Mouse (Mus musculus) gastrocnemius, postnatal 10 days (tissue): ENCODE measurements around the gene Sprr2d. TPM values are rescaled to one million over a fixed set of nuclear protein-coding genes. Genes with fewer than 3 reads are reported as not detected.

ENCODE experiments used
- DNase-seq: peaks from one replicate; pipeline ENCODE4 v3.0.0; 2021; ENCODE audit warnings: mixed read lengths
- long read RNA-seq, 2 experiments: library from polyadenylated mRNA; stranded (forward); transcript quantifications; one replicate each; pipeline ENCODE4 v2.0.0; 2021
- total RNA-seq, 2 experiments: library from RNA; stranded (reverse); gene quantifications; 2 replicates each; pipeline ENCODE4 v1.2.3; 2021

Sprr2d gene
- total RNA-seq, result not detected
- long read RNA-seq, experiment 1, result 0 reads
- long read RNA-seq, experiment 2, result 0 reads

DNA sequence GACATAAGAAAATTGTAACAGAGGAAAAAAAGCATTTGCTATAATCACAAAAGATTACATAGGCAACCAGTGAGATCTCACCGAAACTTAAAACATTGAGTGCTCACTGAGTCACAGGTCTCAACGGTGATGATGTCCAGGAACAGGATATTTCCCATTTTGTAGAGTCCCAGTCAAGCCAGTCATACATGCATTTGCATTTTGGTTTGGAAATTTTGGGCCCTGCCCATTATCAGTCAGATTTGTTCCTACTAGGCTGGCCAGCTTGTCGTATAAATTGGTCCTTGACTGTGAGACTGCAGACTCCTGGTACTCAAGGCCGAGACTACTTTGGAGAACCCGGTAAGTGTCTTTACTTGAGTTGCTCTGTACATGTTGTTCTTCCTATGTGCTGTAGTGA lies at the start of gene Sprr2d:
Gene Sprr2d (plus strand): TSS at position 301 of the 400 bp plus-strand sequence.
- DNase-seq, result no peak

DNA sequence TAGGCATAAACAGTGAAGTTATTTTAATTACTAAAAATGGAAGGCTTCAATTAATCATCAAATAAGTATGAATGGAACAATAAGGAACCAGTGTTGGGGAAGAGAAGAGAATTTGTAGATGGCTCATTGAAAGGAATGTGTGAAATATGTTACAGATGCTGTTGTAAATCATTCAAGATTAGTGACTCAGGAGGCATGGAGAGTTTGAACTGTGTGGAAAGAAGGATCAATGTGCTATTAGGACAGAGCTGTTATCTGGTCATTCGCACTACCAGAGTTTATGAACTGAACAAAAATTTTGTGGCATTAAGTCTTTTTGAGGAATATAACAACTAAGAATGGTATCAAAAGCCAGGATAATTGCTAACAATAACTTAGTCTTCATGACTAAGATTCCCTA lies 31.5 kb upstream of the Sprr2d start:
- DNase-seq, result no peak

DNA sequence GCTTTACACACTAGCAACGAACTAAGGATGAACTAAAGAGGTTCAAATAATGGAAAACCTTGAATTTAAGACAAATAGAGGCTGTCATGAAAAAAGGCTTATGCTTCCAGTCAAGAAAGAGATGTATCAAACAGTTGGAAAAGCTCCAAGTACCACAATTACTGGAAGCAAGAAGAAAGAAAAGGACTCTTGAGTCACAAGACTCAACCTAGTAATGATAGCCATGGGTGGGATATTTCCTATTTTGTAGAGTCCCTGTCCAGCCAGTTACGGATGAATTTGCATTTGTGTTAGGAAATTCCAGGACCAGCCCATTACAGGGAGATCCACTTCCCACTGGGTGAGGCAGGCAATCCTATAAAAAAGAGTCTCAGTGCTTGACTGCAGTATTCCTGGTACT lies 22.6 kb upstream of the Sprr2d start, which contains the start of gene Sprr2b:
Gene Sprr2b (plus strand): TSS at position 301 of the 400 bp plus-strand sequence.
- no peak for DNase-seq

DNA sequence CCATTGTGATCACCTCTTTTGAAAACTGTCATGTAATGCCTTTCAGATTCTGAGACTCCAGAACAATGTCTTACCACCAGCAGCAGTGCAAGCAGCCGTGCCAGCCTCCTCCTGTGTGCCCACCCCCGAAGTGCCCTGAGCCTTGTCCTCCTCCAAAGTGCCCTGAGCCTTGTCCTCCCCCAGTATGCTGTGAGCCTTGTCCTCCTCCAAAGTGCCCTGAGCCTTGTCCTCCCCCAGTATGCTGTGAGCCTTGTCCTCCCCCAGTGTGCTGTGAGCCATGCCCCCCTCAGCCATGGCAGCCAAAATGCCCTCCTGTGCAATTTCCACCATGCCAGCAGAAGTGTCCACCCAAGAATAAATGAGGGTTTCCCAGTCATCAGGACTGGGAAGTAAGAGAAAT lies 21.6 kb upstream of the Sprr2d start:
- DNase-seq, result no peak

DNA sequence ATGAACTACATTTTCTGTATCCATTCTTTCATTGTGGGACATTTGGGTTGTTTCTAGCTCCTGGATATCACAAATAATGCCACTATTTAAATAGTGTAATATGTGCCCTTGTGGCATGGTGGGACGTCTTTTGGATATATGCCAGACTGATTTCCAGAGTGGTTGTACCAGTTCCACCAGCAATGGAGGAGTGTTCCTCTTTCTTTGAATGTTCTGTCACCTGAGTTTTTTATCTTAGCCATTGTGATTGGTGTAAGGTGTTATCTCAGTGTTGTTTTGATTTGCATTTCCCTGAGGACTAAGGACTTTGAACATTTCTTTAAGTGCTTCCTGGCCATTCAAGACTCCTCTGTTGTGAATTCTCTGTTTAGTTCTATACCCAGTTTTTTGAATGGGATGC lies 2.7 kb upstream of the Sprr2d start:
- no peak for DNase-seq

DNA sequence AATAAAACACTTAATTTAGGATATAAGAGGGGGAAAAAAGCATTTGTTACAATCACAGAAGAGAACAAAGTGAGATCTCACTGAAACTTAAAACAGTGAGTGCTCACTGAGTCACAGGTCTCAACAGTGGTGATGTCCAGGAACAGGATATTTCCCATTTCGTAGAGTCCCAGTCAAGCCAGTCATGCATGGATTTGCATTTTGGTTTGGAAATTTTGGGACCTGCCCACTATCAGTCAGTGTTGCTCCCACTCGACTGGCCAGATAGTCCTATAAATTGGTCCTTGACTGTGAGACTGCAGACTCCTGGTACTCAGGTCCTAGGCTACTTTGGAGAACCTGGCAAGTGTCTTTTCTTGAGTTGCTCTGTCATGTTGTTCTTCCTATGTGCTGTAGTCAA lies 12.9 kb downstream of the Sprr2d start, which contains the start of gene Sprr2e:
Gene Sprr2e (plus strand): TSS at position 301 of the 400 bp plus-strand sequence.
- no peak for DNase-seq

DNA sequence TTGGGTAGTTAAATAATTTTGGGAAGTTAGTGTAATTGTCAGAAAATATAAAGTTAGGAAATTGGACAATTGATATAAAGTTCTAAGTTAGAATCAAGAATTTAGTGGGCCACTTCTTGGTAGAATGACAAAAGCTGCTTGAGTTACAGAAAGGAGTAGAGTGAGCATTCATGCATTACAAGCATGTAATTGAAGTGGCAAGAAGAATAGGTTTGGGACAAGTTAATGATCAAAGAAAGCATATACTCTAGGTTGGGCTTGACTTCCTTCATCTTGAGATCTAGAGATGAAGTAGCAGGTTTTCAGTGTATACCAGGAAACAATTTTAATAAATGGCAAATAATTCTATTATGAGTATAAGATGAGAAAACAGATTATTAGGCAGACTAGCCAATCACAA lies 22.7 kb downstream of the Sprr2d start:
- DNase-seq, result no peak

DNA sequence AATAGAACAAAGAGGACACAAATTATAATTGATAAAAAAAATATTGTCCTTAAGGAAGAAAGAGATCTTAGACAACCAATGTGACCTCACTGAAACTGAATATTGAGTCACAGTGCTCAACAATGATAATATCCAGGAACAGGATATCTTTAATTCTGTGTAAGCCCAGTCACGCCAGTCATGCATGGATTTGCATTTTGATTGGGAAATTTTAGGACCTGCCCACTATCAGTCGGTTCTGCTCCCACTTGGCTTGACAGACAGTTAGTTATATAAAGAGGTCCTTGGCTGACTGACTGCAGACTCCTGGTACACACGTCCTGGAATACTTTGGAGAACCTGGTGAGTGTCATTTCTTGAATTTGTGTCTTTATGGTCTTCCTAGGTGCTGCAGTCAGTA lies 25.9 kb downstream of the Sprr2d start, which contains the start of gene Sprr2f:
Gene Sprr2f (plus strand): TSS at position 301 of the 400 bp plus-strand sequence.
- no peak for DNase-seq

DNA sequence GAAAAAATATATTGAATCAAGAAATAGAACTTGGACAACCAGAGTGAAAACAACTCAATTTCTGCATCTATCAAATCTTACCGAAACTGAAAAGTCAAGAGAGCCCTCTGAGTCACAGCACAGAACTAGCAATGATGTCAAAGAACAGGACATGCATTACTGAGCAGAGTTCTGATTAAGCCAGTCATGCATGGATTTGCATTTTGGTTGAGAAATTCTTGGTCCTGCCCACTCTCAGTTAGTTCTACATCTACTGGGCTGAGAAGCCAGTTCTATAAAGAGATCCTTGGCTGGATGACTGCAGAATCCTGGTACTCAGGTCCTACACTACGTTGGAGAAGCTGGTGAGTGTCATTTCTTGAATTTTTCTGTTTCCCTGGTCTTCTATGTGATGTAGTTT lies 34.7 kb downstream of the Sprr2d start:
- no peak for DNase-seq

DNA sequence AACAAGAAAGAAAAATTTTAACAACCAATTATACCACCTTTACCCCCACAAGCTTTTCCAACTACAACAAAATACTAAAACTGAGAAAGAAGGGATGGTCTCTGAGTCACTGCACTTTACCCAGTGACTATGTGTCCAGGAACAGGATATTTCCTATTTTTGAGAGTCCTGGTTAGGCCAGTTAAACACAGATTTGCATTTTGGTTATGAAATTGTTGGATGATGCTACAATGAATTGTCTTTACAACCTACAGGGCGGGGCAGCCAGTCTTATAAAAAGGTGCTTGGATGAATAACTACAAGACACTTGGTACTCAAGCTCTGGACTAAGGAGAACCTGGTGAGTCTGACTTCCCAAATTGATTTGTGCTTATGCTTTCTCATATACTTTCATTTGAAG lies 46.4 kb downstream of the Sprr2d start, which contains the start of gene Sprr2h:
Gene Sprr2h (plus strand): TSS at position 301 of the 400 bp plus-strand sequence.
- no peak for DNase-seq

Other genes starting within 250 kb of the Sprr2d start
- gene Prr9, start 215.2 kb upstream of the Sprr2d start, total RNA-seq, result under 1 TPM in 1 of 2 experiments, not detected in 1; 0.23 TPM
- not detected for gene Lelp1, start 196.4 kb upstream of the Sprr2d start, total RNA-seq
- not detected for gene Sprr2a1, start 123.3 kb upstream of the Sprr2d start, total RNA-seq
- gene Sprr2a2, start 123.2 kb upstream of the Sprr2d start, total RNA-seq, result not detected
- gene Sprr2a3, start 53.7 kb upstream of the Sprr2d start, total RNA-seq, result not detected
- not detected for gene Sprr2b, start 22.5 kb upstream of the Sprr2d start, total RNA-seq
- gene Sprr2e, start 13.0 kb downstream of the Sprr2d start, total RNA-seq, result not detected
- gene Sprr2f, start 26.0 kb downstream of the Sprr2d start, total RNA-seq, result not detected
- not detected for gene Sprr2h, start 46.5 kb downstream of the Sprr2d start, total RNA-seq
- gene Sprr2i, start 68.9 kb downstream of the Sprr2d start, total RNA-seq, result not detected
- not detected for gene Sprr2j-ps, start 78.9 kb downstream of the Sprr2d start, total RNA-seq
- gene Gm9774, start 90.3 kb downstream of the Sprr2d start, total RNA-seq, result 1 to 10 TPM; 3.9 to 5.8 TPM
- gene Sprr2k, start 93.4 kb downstream of the Sprr2d start, total RNA-seq, result not detected
- not detected for gene Sprr1b, start 99.6 kb downstream of the Sprr2d start, total RNA-seq
- not detected for gene Sprr3, start 119.6 kb downstream of the Sprr2d start, total RNA-seq
- gene Sprr1a, start 146.8 kb downstream of the Sprr2d start, total RNA-seq, result not detected
- gene Sprr4, start 161.4 kb downstream of the Sprr2d start, total RNA-seq, result not detected
- gene 2310046K23Rik, start 195.4 kb downstream of the Sprr2d start, total RNA-seq, result not detected
- gene Ivl, start 234.6 kb downstream of the Sprr2d start, total RNA-seq, result not detected
- not detected for gene Smcp, start 249.9 kb downstream of the Sprr2d start, total RNA-seq